Mouse (Mus musculus) thymus, postnatal 25 days (tissue): Measurements from ENCODE around the gene Nr5a2.

ENCODE experiments used
- DNase-seq: peaks from one replicate; pipeline ENCODE4 v3.0.0; 2022

Gene Nr5a2

GRCm38 (mm10) chr1:136898130-136898529 lies 62.1 kb downstream of the Nr5a2 start:
- DNase-seq, result no peak

- no peak for DNase-seq
Observed at GRCm38 (mm10) chr1:136896351-136896750, 63.9 kb downstream of the Nr5a2 start.

- DNase-seq, result no peak
Observed at GRCm38 (mm10) chr1:136895877-136896276, 64.4 kb downstream of the Nr5a2 start.

GRCm38 (mm10) chr1:136894753-136895152 lies 65.5 kb downstream of the Nr5a2 start:
- no peak for DNase-seq

GRCm38 (mm10) chr1:136893162-136893561 lies 67.1 kb downstream of the Nr5a2 start:
- no peak for DNase-seq

GRCm38 (mm10) chr1:136890439-136890838 lies 69.8 kb downstream of the Nr5a2 start:
- no peak for DNase-seq

GRCm38 (mm10) chr1:136888704-136889103 lies 71.5 kb downstream of the Nr5a2 start:
- DNase-seq, result no peak

- no peak for DNase-seq
Observed at GRCm38 (mm10) chr1:136886678-136887077, 73.6 kb downstream of the Nr5a2 start.

GRCm38 (mm10) chr1:136883458-136884174 lies 76.6 kb downstream of the Nr5a2 start:
- no peak for DNase-seq

- no peak for DNase-seq
Observed at GRCm38 (mm10) chr1:136880260-136880659, 80.0 kb downstream of the Nr5a2 start.

- DNase-seq, result no peak
Observed at GRCm38 (mm10) chr1:136875006-136875405, 85.2 kb downstream of the Nr5a2 start.

GRCm38 (mm10) chr1:136868955-136869354 lies 91.3 kb downstream of the Nr5a2 start:
- DNase-seq, result no peak

- DNase-seq, result no peak
Observed at GRCm38 (mm10) chr1:136868285-136868684, 92.0 kb downstream of the Nr5a2 start.

GRCm38 (mm10) chr1:136866481-136867092 lies 93.7 kb downstream of the Nr5a2 start:
- DNase-seq, result peak; percentile 12

GRCm38 (mm10) chr1:136863209-136863608 lies 97.0 kb downstream of the Nr5a2 start:
- no peak for DNase-seq

GRCm38 (mm10) chr1:136859454-136859853 lies 100.8 kb downstream of the Nr5a2 start:
- DNase-seq, result no peak

GRCm38 (mm10) chr1:136858724-136859123 lies 101.5 kb downstream of the Nr5a2 start:
- no peak for DNase-seq

GRCm38 (mm10) chr1:136856104-136856503 lies 104.1 kb downstream of the Nr5a2 start:
- peak; percentile 7 for DNase-seq

GRCm38 (mm10) chr1:136848791-136849190 lies 111.5 kb downstream of the Nr5a2 start:
- DNase-seq, result no peak

- DNase-seq, result no peak
Observed at GRCm38 (mm10) chr1:136846081-136846480, 114.2 kb downstream of the Nr5a2 start.

- DNase-seq, result no peak
Observed at GRCm38 (mm10) chr1:136845341-136845740, 114.9 kb downstream of the Nr5a2 start.

- DNase-seq, result no peak
Observed at GRCm38 (mm10) chr1:136840512-136840911, 119.7 kb downstream of the Nr5a2 start.

- no peak for DNase-seq
Observed at GRCm38 (mm10) chr1:136839202-136839601, 121.0 kb downstream of the Nr5a2 start.

GRCm38 (mm10) chr1:136832305-136833152 lies 127.7 kb downstream of the Nr5a2 start:
- no peak for DNase-seq
